Mouse (Mus musculus) kidney, embryonic 16.5 days (tissue): ENCODE measurements at regions not wholly inside any gene's neighbourhood (a gene's known extent, or its start where the extent isn't known, plus 50 kb on each side); places are given as distances from the start of the nearest gene placed in this dataset.

Experiments used
- ATAC-seq: fragments of 200-750 bp; cut with Nextera tagmentation; 2 replicates; pipeline ENCODE4 v1.8.0; 2017; ENCODE audit warnings: moderate TSS enrichment; ENCODE audit not compliant: low FRiP score, low TSS enrichment
- H3K27ac ChIP-seq: fragments of 300-500 bp; sonication (generic); 2 replicates; pipeline ENCODE4 v1.5.1; 2014; ENCODE audit warnings: low read length
- H3K27me3 ChIP-seq: fragments of 300-500 bp; sonication (generic); 2 replicates; pipeline ENCODE4 v1.6.1; 2014; ENCODE audit warnings: low read length, control low read depth, mixed read lengths; ENCODE audit not compliant: insufficient read depth
- H3K36me3 ChIP-seq: fragments of 300-500 bp; sonication (generic); 2 replicates; pipeline ENCODE4 v1.6.1; 2014; ENCODE audit warnings: low read length, control low read depth, mixed read lengths; ENCODE audit not compliant: insufficient read depth
- H3K4me1 ChIP-seq: fragments of 300-500 bp; sonication (generic); 2 replicates; pipeline ENCODE4 v1.6.1; 2014; ENCODE audit warnings: low read length, control low read depth, mixed read lengths; ENCODE audit not compliant: insufficient read depth
- H3K4me2 ChIP-seq: fragments of 300-500 bp; sonication (generic); replicated peaks from 2 replicates; pipeline ENCODE4 v1.6.1; 2014; ENCODE audit warnings: low read depth, low read length
- H3K4me3 ChIP-seq: fragments of 300-500 bp; sonication (generic); 2 replicates; pipeline ENCODE4 v1.5.1; 2014; ENCODE audit warnings: mild to moderate bottlenecking, low read length
- H3K9ac ChIP-seq: fragments of 300-500 bp; sonication (generic); replicated peaks from 2 replicates; pipeline ENCODE4 v1.6.1; 2014; ENCODE audit warnings: low read length
- H3K9me3 ChIP-seq: fragments of 300-500 bp; sonication (generic); 2 replicates; pipeline ENCODE4 v1.6.1; 2016; ENCODE audit warnings: low read length, control low read depth
- WGBS: fragments of 180-500 bp; shearing (Covaris S2); extraction: QIAGEN DNeasy Blood & Tissue Kit; methylation state at CpG from one replicate; pipeline ENCODE4 v1.1.7; 2014; 5-methylcytosine and 5-hydroxymethylcytosine counted together

DNA sequence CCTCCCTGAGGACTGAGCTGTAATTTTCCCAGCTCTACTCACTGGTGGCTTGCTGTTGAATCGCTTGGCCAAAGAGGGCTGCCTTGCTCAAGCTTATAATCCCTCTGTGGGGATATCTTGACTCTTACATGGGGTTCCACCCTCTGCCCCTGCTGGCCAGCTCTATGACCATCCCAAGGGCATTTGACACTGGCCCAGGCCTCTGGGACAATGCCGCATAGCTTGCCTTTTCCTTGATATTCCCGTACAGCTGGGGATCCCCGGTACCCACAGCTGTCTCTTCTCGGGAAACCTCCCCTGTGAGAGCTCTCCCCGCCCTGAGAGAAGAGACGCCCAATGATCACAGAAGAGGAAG lies 187.9 kb downstream of the Snx10 start:
- peaks cover 13% of the 10 kb centered on the region for H3K4me1 ChIP-seq
- no peak overlapping the region for H3K9ac ChIP-seq
- no peak overlapping the region for H3K27ac ChIP-seq
- H3K36me3 ChIP-seq: no peaks in the 10 kb centered on the region
- no peak overlapping the region for H3K4me2 ChIP-seq
- ATAC-seq: no peak
- WGBS: 86% methylated on average over 7 of the region's 7 CpGs
- no peaks in the 10 kb centered on the region for H3K9me3 ChIP-seq
- no peaks in the 10 kb centered on the region for H3K27me3 ChIP-seq
- H3K4me3 ChIP-seq: no peak overlapping the region

DNA sequence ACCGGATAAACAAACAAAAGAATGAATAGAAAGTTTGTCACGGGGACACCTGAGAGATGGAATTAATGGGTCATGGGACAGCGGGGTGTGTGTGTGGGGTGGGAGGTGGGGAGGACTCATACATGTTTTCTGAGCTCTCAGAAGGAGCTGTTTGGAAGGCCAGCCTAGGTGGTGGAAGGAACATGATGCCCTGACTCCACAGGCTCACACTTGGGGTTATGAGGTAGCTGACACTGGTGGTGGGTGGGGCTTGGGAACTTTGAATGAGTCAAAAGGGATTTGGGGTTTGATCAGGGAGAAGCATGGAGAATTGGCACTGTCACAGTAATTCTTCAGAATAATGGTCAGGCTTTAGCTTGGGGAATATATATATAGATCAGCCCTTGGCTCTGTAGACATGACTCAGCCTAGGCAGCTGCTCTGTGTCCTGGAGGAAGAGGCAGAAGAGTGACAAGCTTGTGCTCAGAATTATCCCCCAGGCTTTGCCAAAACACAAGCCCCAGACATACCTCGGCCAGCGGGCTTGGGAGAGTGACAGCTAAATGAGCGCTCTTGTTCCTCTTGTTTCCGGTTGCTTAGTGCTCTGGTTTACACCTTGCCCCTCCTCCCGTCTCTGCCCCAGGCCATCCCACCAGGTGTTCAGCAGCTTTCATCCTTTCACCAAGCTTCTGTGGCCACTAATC lies 191.6 kb downstream of the Snx10 start:
- no peak overlapping the region for H3K9ac ChIP-seq
- no peak overlapping the region for H3K4me2 ChIP-seq
- no peaks in the 10 kb centered on the region for H3K27me3 ChIP-seq
- no peaks in the 10 kb centered on the region for H3K9me3 ChIP-seq
- H3K4me3 ChIP-seq: no peak overlapping the region
- 20% methylated on average over 8 of the region's 8 CpGs for WGBS
- ATAC-seq: no peak
- no peak overlapping the region for H3K27ac ChIP-seq
- no peaks in the 10 kb centered on the region; the same call in 1 of the 2 replicates for H3K4me1 ChIP-seq
- no peaks in the 10 kb centered on the region for H3K36me3 ChIP-seq

DNA sequence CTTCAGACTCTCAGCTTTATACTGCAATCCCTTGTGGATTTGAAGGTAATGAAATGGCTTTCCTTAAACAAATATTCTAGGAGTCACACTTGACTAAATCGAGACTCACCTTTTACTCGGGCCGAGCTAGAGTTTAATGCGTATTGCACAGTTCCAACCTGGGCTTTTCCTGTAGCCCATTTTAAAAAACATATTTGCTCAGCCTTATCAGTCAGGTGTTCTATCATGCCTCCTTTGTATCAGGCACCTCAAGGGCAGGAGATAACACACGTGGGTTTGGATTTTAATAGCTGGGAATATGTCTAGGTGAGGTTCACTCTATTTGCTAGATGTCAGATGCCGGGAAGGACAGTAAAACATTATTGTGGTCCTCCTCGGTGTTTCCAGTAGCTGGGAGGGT lies 193.7 kb downstream of the Snx10 start:
- no peak for ATAC-seq
- Histone ChIP-seq H3K27ac (no peak overlapping the region), H3K9ac (no peak overlapping the region), H3K4me3 (no peak overlapping the region), H3K9me3 (no peaks in the 10 kb centered on the region), H3K27me3 (no peaks in the 10 kb centered on the region), H3K4me2 (no peak overlapping the region), H3K4me1 (peaks cover 4% of the 10 kb centered on the region; the same call in 1 of the 2 replicates), H3K36me3 (no peaks in the 10 kb centered on the region)
- WGBS: 66% methylated on average over 7 of the region's 7 CpGs

DNA sequence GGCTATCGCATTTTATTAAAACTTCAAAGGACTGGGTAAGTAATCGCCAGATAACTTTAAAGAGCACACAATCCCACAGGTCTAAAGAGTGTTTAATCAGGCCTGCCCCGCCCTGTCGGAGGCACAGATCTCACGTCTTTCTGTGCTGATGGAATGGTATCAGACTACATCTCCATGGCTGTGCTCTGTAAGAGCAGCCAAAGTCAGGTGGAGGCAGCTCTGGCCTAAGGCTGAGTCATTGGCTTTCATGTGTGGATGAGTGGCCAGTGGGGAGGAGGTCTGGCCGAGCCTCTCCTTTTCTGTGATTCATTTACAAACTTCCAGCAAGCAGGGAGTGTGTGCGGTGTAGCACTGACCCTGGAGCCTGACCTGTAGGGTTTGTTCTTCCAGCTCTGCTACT lies 197.0 kb downstream of the Snx10 start:
- Histone ChIP-seq H3K27me3 (no peaks in the 10 kb centered on the region), H3K36me3 (no peaks in the 10 kb centered on the region), H3K27ac (no peak overlapping the region), H3K4me2 (no peak overlapping the region), H3K9ac (no peak overlapping the region), H3K4me3 (no peak overlapping the region), H3K4me1 (peaks cover 4% of the 10 kb centered on the region; the same call in 1 of the 2 replicates), H3K9me3 (no peaks in the 10 kb centered on the region)
- WGBS: 58% methylated on average over 7 of the region's 7 CpGs
- peak; percentile 89 for ATAC-seq

DNA sequence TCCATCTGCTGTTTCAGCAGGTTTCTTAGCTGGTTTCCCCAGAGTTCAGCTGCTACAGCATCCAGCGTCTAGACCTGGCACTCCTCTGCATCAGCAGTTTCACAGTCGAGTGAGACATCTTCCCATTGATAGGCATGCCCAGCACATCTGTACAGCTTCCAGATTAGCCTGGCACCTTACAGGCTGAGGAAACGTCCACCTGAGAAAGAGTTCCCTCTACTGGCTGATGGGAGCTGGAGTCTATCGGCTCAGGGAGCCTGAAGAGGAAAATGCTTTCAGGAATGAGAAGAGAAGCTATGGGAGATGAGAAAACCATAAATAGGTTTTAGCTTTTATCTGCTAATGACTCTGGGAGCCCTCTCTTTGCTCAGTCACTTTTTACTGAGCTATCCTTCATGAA lies 199.4 kb downstream of the Snx10 start:
- H3K27me3 ChIP-seq: no peaks in the 10 kb centered on the region
- no peak overlapping the region for H3K27ac ChIP-seq
- H3K4me1 ChIP-seq: peaks cover 4% of the 10 kb centered on the region; the same call in 1 of the 2 replicates
- H3K9ac ChIP-seq: no peak overlapping the region
- no peak overlapping the region for H3K4me2 ChIP-seq
- no peak overlapping the region for H3K4me3 ChIP-seq
- H3K9me3 ChIP-seq: no peaks in the 10 kb centered on the region
- WGBS: 22% methylated on average over 4 of the region's 4 CpGs
- ATAC-seq: no peak
- no peaks in the 10 kb centered on the region for H3K36me3 ChIP-seq

DNA sequence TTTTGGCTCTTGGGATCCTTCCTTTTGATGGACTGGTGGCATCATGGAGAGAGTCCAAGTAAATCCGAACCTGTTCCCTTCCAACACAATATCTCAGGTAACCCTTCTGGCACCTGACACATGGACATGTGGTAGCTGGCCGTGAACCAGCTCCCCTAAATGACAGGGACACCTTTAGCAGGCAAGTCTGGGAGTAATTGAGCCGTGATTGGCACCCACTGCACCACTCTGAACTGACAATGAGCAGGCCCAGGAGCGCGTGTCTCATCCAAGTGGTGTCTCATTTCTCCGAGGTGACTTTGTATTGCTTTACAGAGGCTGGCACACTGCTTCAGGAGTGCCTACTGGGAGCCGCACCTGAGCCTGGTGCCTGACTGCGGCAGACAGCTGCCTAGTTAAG lies 203.5 kb downstream of the Snx10 start:
- Histone ChIP-seq H3K9me3 (no peaks in the 10 kb centered on the region), H3K4me3 (no peak overlapping the region), H3K36me3 (no peaks in the 10 kb centered on the region), H3K27ac (no peak overlapping the region), H3K9ac (no peak overlapping the region), H3K4me1 (no peaks in the 10 kb centered on the region), H3K27me3 (no peaks in the 10 kb centered on the region), H3K4me2 (no peak overlapping the region)
- 79% methylated on average over 8 of the region's 8 CpGs for WGBS
- ATAC-seq: no peak

DNA sequence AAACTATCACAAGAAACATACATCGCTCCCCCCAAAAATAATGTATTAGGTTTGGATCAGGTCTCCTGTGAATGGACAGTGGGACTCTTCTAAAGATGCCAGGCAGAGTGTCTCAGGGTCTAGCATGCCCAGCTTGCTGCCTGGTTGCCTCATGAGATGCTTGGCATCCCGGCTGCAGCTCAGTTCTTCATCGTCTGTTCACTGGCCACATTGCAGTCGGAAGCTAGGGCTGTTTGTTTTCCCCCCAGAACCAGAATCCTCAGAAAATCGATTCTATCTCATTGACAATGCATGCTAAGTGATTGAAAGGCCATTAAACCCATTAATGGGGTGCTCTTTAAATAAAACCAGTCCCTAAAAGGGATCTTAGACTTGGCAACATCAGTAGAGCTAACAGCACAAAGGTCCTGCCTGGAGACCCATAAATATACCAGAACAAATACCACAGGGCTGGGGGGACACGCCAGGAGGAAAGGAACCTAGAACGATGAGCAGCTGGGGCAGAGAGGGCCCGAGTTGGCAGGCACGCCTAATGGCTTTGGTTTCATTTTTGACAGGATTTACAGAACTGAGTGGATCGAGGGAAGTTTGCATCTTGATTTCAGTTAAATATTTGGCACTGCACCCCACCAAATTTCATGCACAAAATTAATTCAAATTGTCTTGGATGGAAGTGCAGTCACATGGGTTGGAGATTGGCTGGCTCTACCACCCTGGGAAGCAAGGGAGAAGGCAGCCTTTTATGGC lies 205.3 kb downstream of the Snx10 start:
- Histone ChIP-seq H3K4me3 (no peak overlapping the region), H3K4me1 (no peaks in the 10 kb centered on the region), H3K4me2 (no peak overlapping the region), H3K9me3 (no peaks in the 10 kb centered on the region), H3K36me3 (no peaks in the 10 kb centered on the region), H3K27ac (no peak overlapping the region), H3K27me3 (no peaks in the 10 kb centered on the region), H3K9ac (no peak overlapping the region)
- 61% methylated on average over 10 of the region's 10 CpGs for WGBS
- no peak for ATAC-seq

DNA sequence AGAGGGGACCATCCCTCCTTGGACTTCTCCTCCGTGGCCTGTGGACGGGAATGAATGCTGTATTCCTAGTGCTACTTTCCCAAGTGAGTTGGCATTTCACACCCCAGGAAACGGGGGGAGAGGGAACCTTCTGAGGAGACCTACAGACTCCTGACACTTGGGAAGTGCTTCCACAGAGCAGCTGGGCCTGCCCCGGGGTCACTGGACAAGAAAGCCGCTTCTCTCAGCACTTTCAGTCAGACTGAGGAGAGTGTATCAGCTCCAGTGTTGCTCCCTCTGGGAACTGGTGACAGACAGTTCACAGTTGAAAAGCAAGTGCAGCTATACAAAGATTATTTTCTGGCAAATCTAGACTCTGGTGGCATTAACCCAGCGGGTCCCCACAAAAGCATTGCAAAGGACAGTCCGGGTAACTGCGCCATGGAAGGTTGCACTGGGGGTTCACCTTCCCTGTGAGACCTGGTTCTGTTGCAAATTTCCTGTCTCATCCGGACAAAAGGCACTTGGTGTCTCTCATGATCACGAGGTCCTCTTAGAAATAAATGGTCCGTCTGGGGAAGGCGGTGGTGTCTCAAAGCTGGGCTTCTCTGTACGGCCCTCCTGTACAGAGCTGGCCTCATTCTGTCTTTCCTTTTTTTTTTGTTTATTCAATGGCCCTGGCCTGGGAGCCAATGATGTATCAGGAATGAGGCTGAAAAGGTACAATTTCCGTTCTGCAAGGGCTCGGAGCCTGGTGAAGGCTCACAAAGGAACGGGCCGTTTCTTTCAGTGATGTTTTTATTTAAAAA lies 207.1 kb downstream of the Snx10 start:
- Histone ChIP-seq H3K27me3 (no peaks in the 10 kb centered on the region), H3K4me2 (no peak overlapping the region)

DNA sequence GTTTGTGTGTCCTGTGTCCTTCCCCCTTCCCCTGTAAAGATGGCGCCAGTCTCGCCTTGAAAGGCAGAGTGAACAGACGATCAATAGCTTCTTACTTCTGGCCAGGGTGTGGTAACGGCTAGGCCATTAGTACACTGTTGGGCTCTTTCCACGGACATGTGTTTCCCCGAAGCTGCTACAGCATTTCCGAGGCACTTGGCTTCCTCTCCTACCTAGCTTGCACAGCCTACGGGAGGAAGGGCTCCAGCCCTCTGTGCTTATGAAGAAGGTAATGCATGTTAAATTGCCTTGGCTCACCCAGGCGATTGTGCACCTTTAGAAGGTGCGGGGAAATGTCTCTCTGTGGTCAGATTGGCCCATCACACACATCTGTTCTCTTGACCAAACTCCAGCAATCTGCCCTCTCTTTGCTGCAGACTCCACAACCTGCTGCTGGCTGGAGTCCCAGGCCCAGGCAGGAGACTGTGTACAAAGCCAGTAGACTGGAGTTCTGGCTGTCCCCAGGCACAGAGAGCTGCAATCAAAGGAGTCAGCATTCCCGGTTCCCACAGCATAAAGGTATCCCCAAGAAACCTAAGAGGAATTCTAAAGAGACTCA lies 208.7 kb downstream of the Snx10 start:
- Histone ChIP-seq H3K27me3 (no peaks in the 10 kb centered on the region), H3K9ac (no peak overlapping the region), H3K36me3 (no peaks in the 10 kb centered on the region), H3K9me3 (no peaks in the 10 kb centered on the region), H3K27ac (no peak overlapping the region), H3K4me1 (peaks cover 12% of the 10 kb centered on the region; the same call in 1 of the 2 replicates), H3K4me2 (no peak overlapping the region), H3K4me3 (no peak overlapping the region)
- ATAC-seq: no peak
- 73% methylated on average over 11 of the region's 11 CpGs for WGBS

More for the DNA sequence above, 207.1 kb downstream of the Snx10 start:
- Histone ChIP-seq H3K4me1 (0 out of 2 replicates have a peak, but pooled peaks cover 1% of the 10 kb centered on the region), H3K9ac (no peak overlapping the region), H3K36me3 (no peaks in the 10 kb centered on the region), H3K27ac (no peak overlapping the region), H3K4me3 (no peak overlapping the region), H3K9me3 (no peaks in the 10 kb centered on the region)
- 65% methylated on average over 17 of the region's 17 CpGs for WGBS
- ATAC-seq: no peak
